8 mouse cellular contexts compared by ENCODE assay signal in the genomic region with DNA sequence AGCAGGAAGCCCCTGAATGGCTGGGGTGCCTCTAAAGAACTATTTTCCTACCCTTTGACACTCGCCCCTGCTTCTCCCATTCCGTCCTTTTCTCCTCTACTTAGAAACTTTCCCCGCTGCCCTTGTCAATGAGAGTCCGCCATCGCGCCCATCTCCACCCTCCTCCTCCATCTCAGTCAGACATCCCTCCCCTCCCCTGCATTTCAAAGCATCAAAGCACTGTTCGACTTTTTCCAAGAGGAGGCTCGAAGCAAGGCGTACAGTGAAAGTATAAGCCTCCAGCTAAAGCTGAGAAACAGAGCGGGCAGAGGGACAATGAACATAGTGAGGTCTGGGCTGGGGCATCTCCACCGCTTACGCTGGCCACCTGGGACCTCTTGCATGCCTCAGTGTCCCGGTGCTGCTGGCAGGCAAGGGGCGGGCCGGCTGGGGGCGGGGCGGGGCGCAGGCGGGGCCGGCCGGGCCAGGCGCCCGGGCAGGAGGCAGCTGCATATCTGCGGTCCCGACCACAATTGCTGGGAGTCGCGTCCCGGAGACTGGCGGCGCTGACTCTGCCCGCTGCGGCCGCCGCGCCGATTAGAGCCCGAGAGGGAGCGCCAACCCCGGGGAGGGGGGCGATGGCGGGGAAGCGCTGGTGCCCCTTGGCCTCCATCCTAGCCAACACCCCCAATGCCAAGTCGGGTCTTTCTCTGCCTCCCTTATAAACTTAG. TPM values are rescaled to one million over a fixed set of nuclear protein-coding genes. Genes with fewer than 3 reads are reported as not detected.
DNase-seq lines count a peak whose midpoint lies in the region; ATAC-seq and TF ChIP-seq lines count a peak whose summit lies in the region.
"Had no signal": no experiment of that assay in that cellular context is flagged by ENCODE, and none has a peak within 500 bp of the region (broad histone marks: within the 10 kb centered on the region; RNA-seq: fewer than 3 reads in every experiment).

No protein-coding gene starts in this region.

- DNase-seq in CD4-positive helper T cell, adult 2 months (ENCODE audit: low read depth, low spot score), result peak; percentile 75
- DNase-seq in G1E (ENCODE audit: low spot score), result peak; percentile 70
- DNase-seq in gastrocnemius, postnatal 4 days (ENCODE audit: low spot score in 2 of 2), result peak; percentile 46 to 70
- DNase-seq in kidney, postnatal 0 days (ENCODE audit: low spot score), result peak; percentile 65
- DNase-seq in lung, postnatal 10 days, result peak; percentile 63
- DNase-seq in spleen, adult 12 weeks (ENCODE audit: low spot score), result peak; percentile 47

- no peaks in the 10 kb centered on the region for H3K9me3 ChIP-seq in G1E (replicated peaks)
- no peaks in the 10 kb centered on the region for H3K9me3 ChIP-seq in kidney, postnatal 0 days (replicated peaks; ENCODE audit: low read length)

- H3K4me3 ChIP-seq in G1E (ENCODE audit: low read depth, low read length), result peak overlapping the region; percentile 74
- peak overlapping the region; percentile 61 for H3K4me3 ChIP-seq in kidney, postnatal 0 days (replicated peaks; ENCODE audit: low read depth, low read length)

- H3K9ac ChIP-seq in kidney, postnatal 0 days (ENCODE audit: low read depth, low read length), result peak overlapping the region; percentile 73

- ATAC-seq in G1E (ENCODE audit: extremely low read depth, insufficient number of reproducible peaks, low FRiP score, poor library complexity, severe bottlenecking), result no peak; the same call in 1 of the 2 replicates
- peak; percentile 69 for ATAC-seq in common myeloid progenitor, adult 5-6 weeks (replicated peaks; ENCODE audit: low read depth, poor library complexity, severe bottlenecking)
- peak; percentile 61 for ATAC-seq in kidney, postnatal 0 days (replicated peaks; ENCODE audit: low FRiP score, low read depth)

- under 1% methylated on average over 42 of the region's 43 CpGs for WGBS in kidney, postnatal 0 days

- H3K27me3 ChIP-seq in G1E (ENCODE audit: insufficient read depth, low read length), result peaks cover 55% of the 10 kb centered on the region
- no peaks in the 10 kb centered on the region for H3K27me3 ChIP-seq in kidney, postnatal 0 days (ENCODE audit: insufficient read depth, low read length)

- H3K36me3 ChIP-seq in G1E (replicated peaks), result no peaks in the 10 kb centered on the region
- no peaks in the 10 kb centered on the region for H3K36me3 ChIP-seq in kidney, postnatal 0 days (ENCODE audit: insufficient read depth, low read length)

- peaks cover 33% of the 10 kb centered on the region for H3K4me1 ChIP-seq in G1E (ENCODE audit: insufficient read depth, low read depth, low read length)
- H3K4me1 ChIP-seq in kidney, postnatal 0 days (replicated peaks; ENCODE audit: insufficient read depth, low read length), result 0 out of 2 replicates have a peak, but pooled peaks cover 4% of the 10 kb centered on the region

- TF ChIP-seq CTCF in G1E (IDR thresholded peaks at IDR 0.05; ENCODE audit: low read depth, low read length), result no peak
- no peak for TF ChIP-seq CTCF in kidney, postnatal 0 days (IDR thresholded peaks at IDR 0.05; ENCODE audit: low read depth)

- H3K4me2 ChIP-seq in kidney, postnatal 0 days (ENCODE audit: low read length), result peak overlapping the region; percentile 95

- H3K27ac ChIP-seq in kidney, postnatal 0 days, result peak overlapping the region; percentile 73

RNA-seq across cellular contexts. Expression of gene Sp7, which starts 9.6 kb away (rescaled TPM):
- total RNA-seq in G1E (2014; fragmentation: Nextera tagmentation), result not detected in 2 replicates
- total RNA-seq in G1E (2017), result 0.06 and 0.16 TPM in 2 replicates
- not detected in 2 replicates for polyA plus RNA-seq in G1E (2012)
- not detected in 2 replicates for total RNA-seq in common myeloid progenitor, adult 5-6 weeks (2017)
- under 1 TPM; 0.18 to 0.22 TPM for total RNA-seq in gastrocnemius, postnatal 4 days (2021)
- 0.61 and 1.1 TPM in 2 replicates for polyA plus RNA-seq in kidney, postnatal 0 days (2015; fragmentation: Nextera tagmentation; extraction: Ambion mirVana)
- polyA plus RNA-seq: large intestine, adult 2 months had no signal

RNA-seq across cellular contexts. Expression of gene Aaas, which starts 26.0 kb away (rescaled TPM):
- total RNA-seq in G1E (2014; fragmentation: Nextera tagmentation) (187 and 217 TPM in 2 replicates), G1E (2017) (110 and 126 TPM in 2 replicates)
- polyA plus RNA-seq in G1E (2012), result 199 and 288 TPM in 2 replicates
- 111 and 199 TPM in 2 replicates for total RNA-seq in common myeloid progenitor, adult 5-6 weeks (2017)
- 10 to 100 TPM; 14.0 to 14.3 TPM for total RNA-seq in gastrocnemius, postnatal 4 days (2021)
- 37.1 and 42.2 TPM in 2 replicates for polyA plus RNA-seq in kidney, postnatal 0 days (2015; fragmentation: Nextera tagmentation; extraction: Ambion mirVana)

RNA-seq across cellular contexts. Expression of gene Sp1, which starts 29.3 kb away (rescaled TPM):
- total RNA-seq in G1E (2014; fragmentation: Nextera tagmentation) (92.4 and 93.8 TPM in 2 replicates), G1E (2017) (42.3 and 50.5 TPM in 2 replicates)
- polyA plus RNA-seq in G1E (2012), result 16.4 and 35.8 TPM in 2 replicates
- total RNA-seq in common myeloid progenitor, adult 5-6 weeks (2017), result 65.3 and 87.3 TPM in 2 replicates
- total RNA-seq in gastrocnemius, postnatal 4 days (2021), result 10 to 100 TPM; 54.9 to 69.9 TPM
- 8.8 TPM in 2 replicates for polyA plus RNA-seq in kidney, postnatal 0 days (2015; fragmentation: Nextera tagmentation; extraction: Ambion mirVana)

RNA-seq across cellular contexts. Expression of gene Myg1, which starts 45.1 kb away (rescaled TPM):
- total RNA-seq in G1E (2014; fragmentation: Nextera tagmentation) (37.5 and 45.9 TPM in 2 replicates), G1E (2017) (30.1 and 35.2 TPM in 2 replicates)
- polyA plus RNA-seq in G1E (2012), result 72.6 and 87.5 TPM in 2 replicates
- total RNA-seq in common myeloid progenitor, adult 5-6 weeks (2017), result 40.0 and 50.8 TPM in 2 replicates
- 10 to 100 TPM; 31.0 to 35.1 TPM for total RNA-seq in gastrocnemius, postnatal 4 days (2021)
- 84.9 and 86.9 TPM in 2 replicates for polyA plus RNA-seq in kidney, postnatal 0 days (2015; fragmentation: Nextera tagmentation; extraction: Ambion mirVana)

RNA-seq across cellular contexts. Expression of gene Pfdn5, which starts 50.7 kb away (rescaled TPM):
- 113 and 119 TPM in 2 replicates for total RNA-seq in G1E (2014; fragmentation: Nextera tagmentation)
- 271 and 276 TPM in 2 replicates for total RNA-seq in G1E (2017)
- 13.6 and 23.0 TPM in 2 replicates for polyA plus RNA-seq in G1E (2012)
- 219 and 289 TPM in 2 replicates for total RNA-seq in common myeloid progenitor, adult 5-6 weeks (2017)
- 100 to 1,000 TPM; 331 to 348 TPM for total RNA-seq in gastrocnemius, postnatal 4 days (2021)
- polyA plus RNA-seq in kidney, postnatal 0 days (2015; fragmentation: Nextera tagmentation; extraction: Ambion mirVana), result 511 and 565 TPM in 2 replicates
